Mouse (Mus musculus): ENCODE measurements around the gene Cyp2d22.

DNA sequence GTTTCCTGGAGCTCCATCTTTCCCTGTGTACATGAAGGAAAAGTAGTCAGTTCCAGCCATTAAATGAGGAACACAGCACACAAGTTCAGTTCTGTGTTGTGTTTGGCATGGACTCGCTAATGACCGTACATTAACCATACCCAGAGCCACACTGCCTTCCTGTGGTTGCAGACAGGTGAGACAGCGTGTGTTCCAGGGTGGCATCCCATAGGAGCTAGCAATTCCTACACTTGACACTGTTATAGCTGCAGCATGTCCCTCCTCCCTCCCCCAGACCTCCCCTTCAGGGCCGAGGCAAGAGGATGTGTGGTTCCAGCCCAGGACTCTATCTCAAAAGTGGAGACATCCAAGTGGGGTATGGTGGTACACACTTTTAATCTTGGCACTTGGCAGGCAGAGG is 29.7 kb downstream of the Cyp2d22 start:
- TF ChIP-seq CTCF (IDR thresholded peaks at IDR 0.05; ENCODE audit: borderline replicate concordance, extremely low read depth, insufficient read depth, insufficient read length) (no peak), POLR2A (IDR thresholded peaks at IDR 0.05; ENCODE audit: borderline replicate concordance, extremely low read depth, insufficient read depth, insufficient read length, poor library complexity, severe bottlenecking) (no peak)

All from brain, embryonic 14.5 days (tissue).